Mouse (Mus musculus) kidney, embryonic 16.5 days (tissue): ENCODE results near the gene Abhd17c. TPM values are rescaled to one million over a fixed set of nuclear protein-coding genes. Genes with fewer than 3 reads are reported as not detected.

Experiments
- ATAC-seq: fragments of 200-750 bp; cut with Nextera tagmentation; 2 replicates; pipeline ENCODE4 v1.8.0; 2017; ENCODE audit warnings: moderate TSS enrichment; ENCODE audit not compliant: low FRiP score, low TSS enrichment
- H3K27ac ChIP-seq: fragments of 300-500 bp; sonication (generic); 2 replicates; pipeline ENCODE4 v1.5.1; 2014; ENCODE audit warnings: low read length
- H3K27me3 ChIP-seq: fragments of 300-500 bp; sonication (generic); 2 replicates; pipeline ENCODE4 v1.6.1; 2014; ENCODE audit warnings: low read length, control low read depth, mixed read lengths; ENCODE audit not compliant: insufficient read depth
- H3K36me3 ChIP-seq: fragments of 300-500 bp; sonication (generic); 2 replicates; pipeline ENCODE4 v1.6.1; 2014; ENCODE audit warnings: low read length, control low read depth, mixed read lengths; ENCODE audit not compliant: insufficient read depth
- H3K4me1 ChIP-seq: fragments of 300-500 bp; sonication (generic); 2 replicates; pipeline ENCODE4 v1.6.1; 2014; ENCODE audit warnings: low read length, control low read depth, mixed read lengths; ENCODE audit not compliant: insufficient read depth
- H3K4me2 ChIP-seq: fragments of 300-500 bp; sonication (generic); replicated peaks from 2 replicates; pipeline ENCODE4 v1.6.1; 2014; ENCODE audit warnings: low read depth, low read length
- H3K4me3 ChIP-seq: fragments of 300-500 bp; sonication (generic); 2 replicates; pipeline ENCODE4 v1.5.1; 2014; ENCODE audit warnings: mild to moderate bottlenecking, low read length
- H3K9ac ChIP-seq: fragments of 300-500 bp; sonication (generic); replicated peaks from 2 replicates; pipeline ENCODE4 v1.6.1; 2014; ENCODE audit warnings: low read length
- H3K9me3 ChIP-seq: fragments of 300-500 bp; sonication (generic); 2 replicates; pipeline ENCODE4 v1.6.1; 2016; ENCODE audit warnings: low read length, control low read depth
- WGBS: fragments of 180-500 bp; shearing (Covaris S2); extraction: QIAGEN DNeasy Blood & Tissue Kit; methylation state at CpG from one replicate; pipeline ENCODE4 v1.1.7; 2014; 5-methylcytosine and 5-hydroxymethylcytosine counted together
- polyA plus RNA-seq: library from polyadenylated mRNA; unstranded; fragments of >200 nt; fragmentation: Nextera tagmentation; extraction: Ambion mirVana; gene quantifications from 2 replicates; pipeline ENCODE4 v1.2.1, GENCODE M21; 2015

The Abhd17c gene
- polyA plus RNA-seq, 1 experiment from 2014 or later: 13.7 TPM

- no peaks in the 10 kb centered on the region for H3K27me3 ChIP-seq
- H3K9me3 ChIP-seq: no peaks in the 10 kb centered on the region
- H3K9ac ChIP-seq: peak overlapping the region; percentile 19; the same call in 1 of the 2 replicates
- 0 out of 2 replicates have a peak overlapping the region, but pooled peaks have one; percentile 6 for H3K4me2 ChIP-seq
- peaks cover 62% of the 10 kb centered on the region for H3K4me1 ChIP-seq
- no peaks in the 10 kb centered on the region for H3K36me3 ChIP-seq
- H3K4me3 ChIP-seq: no peak overlapping the region
- no peak for ATAC-seq
- H3K27ac ChIP-seq: 0 out of 2 replicates have a peak overlapping the region, but pooled peaks have one; percentile 26
- 38% methylated on average over 7 of the region's 7 CpGs for WGBS
Measured at GRCm38 (mm10) chr7:84142736-84143473, 8.8 kb downstream of the Abhd17c start.

GRCm38 (mm10) chr7:84142196-84142595 is 9.5 kb downstream of the Abhd17c start:
- H3K9me3 ChIP-seq: no peaks in the 10 kb centered on the region
- no peaks in the 10 kb centered on the region for H3K27me3 ChIP-seq
- H3K4me3 ChIP-seq: no peak overlapping the region
- ATAC-seq: no peak
- no peak overlapping the region for H3K9ac ChIP-seq
- peaks cover 55% of the 10 kb centered on the region for H3K4me1 ChIP-seq
- H3K27ac ChIP-seq: peak overlapping the region; percentile 36; the same call in 1 of the 2 replicates
- H3K4me2 ChIP-seq: no peak overlapping the region
- no peaks in the 10 kb centered on the region for H3K36me3 ChIP-seq
- 87% methylated on average over 4 of the region's 4 CpGs for WGBS

- no peak overlapping the region for H3K27ac ChIP-seq
- H3K4me3 ChIP-seq: no peak overlapping the region
- no peak overlapping the region for H3K9ac ChIP-seq
- 69% methylated on average over 4 of the region's 4 CpGs for WGBS
- H3K36me3 ChIP-seq: no peaks in the 10 kb centered on the region
- no peaks in the 10 kb centered on the region for H3K27me3 ChIP-seq
- no peaks in the 10 kb centered on the region for H3K9me3 ChIP-seq
- H3K4me2 ChIP-seq: no peak overlapping the region
- no peak for ATAC-seq
- peaks cover 49% of the 10 kb centered on the region for H3K4me1 ChIP-seq
Measured at GRCm38 (mm10) chr7:84139566-84139965, 12.1 kb downstream of the Abhd17c start.

- no peaks in the 10 kb centered on the region for H3K36me3 ChIP-seq
- WGBS: 75% methylated on average over 4 of the region's 4 CpGs
- no peak overlapping the region for H3K4me2 ChIP-seq
- H3K4me1 ChIP-seq: peaks cover 42% of the 10 kb centered on the region
- H3K4me3 ChIP-seq: no peak overlapping the region
- no peaks in the 10 kb centered on the region for H3K9me3 ChIP-seq
- no peak overlapping the region for H3K9ac ChIP-seq
- no peak overlapping the region for H3K27ac ChIP-seq
- no peak for ATAC-seq
- H3K27me3 ChIP-seq: no peaks in the 10 kb centered on the region
Measured at GRCm38 (mm10) chr7:84138731-84139130, 13.0 kb downstream of the Abhd17c start.

- Histone ChIP-seq H3K9ac (no peak overlapping the region), H3K4me2 (no peak overlapping the region), H3K27ac (no peak overlapping the region), H3K4me3 (no peak overlapping the region), H3K36me3 (no peaks in the 10 kb centered on the region), H3K4me1 (peaks cover 38% of the 10 kb centered on the region), H3K27me3 (no peaks in the 10 kb centered on the region), H3K9me3 (no peaks in the 10 kb centered on the region)
- WGBS: 78% methylated on average over 3 of the region's 3 CpGs
- no peak; the same call in 1 of the 2 replicates for ATAC-seq
Measured at GRCm38 (mm10) chr7:84137779-84138178, 13.9 kb downstream of the Abhd17c start.

- Histone ChIP-seq H3K27me3 (no peaks in the 10 kb centered on the region), H3K9ac (no peak overlapping the region), H3K9me3 (no peaks in the 10 kb centered on the region), H3K27ac (peak overlapping the region; percentile 58), H3K4me3 (no peak overlapping the region), H3K36me3 (no peaks in the 10 kb centered on the region), H3K4me2 (peak overlapping the region; percentile 22), H3K4me1 (peaks cover 38% of the 10 kb centered on the region)
- WGBS: 36% methylated on average over 4 of the region's 4 CpGs
- no peak; the same call in 1 of the 2 replicates for ATAC-seq
Measured at GRCm38 (mm10) chr7:84135799-84136700, 15.6 kb downstream of the Abhd17c start.

GRCm38 (mm10) chr7:84132704-84133103 is 19.0 kb downstream of the Abhd17c start:
- peaks cover 56% of the 10 kb centered on the region for H3K4me1 ChIP-seq

GRCm38 (mm10) chr7:84131736-84132135 is 20.0 kb downstream of the Abhd17c start:
- H3K4me1 ChIP-seq: peaks cover 57% of the 10 kb centered on the region
- ATAC-seq: no peak

More at GRCm38 (mm10) chr7:84132704-84133103, 19.0 kb downstream of the Abhd17c start:
- no peak for ATAC-seq
- no peak overlapping the region for H3K9ac ChIP-seq
- no peak overlapping the region for H3K4me2 ChIP-seq
- H3K27me3 ChIP-seq: no peaks in the 10 kb centered on the region
- WGBS: 53% methylated on average over 1 of the region's 1 CpGs
- H3K36me3 ChIP-seq: no peaks in the 10 kb centered on the region
- H3K9me3 ChIP-seq: no peaks in the 10 kb centered on the region
- H3K27ac ChIP-seq: no peak overlapping the region
- no peak overlapping the region for H3K4me3 ChIP-seq

GRCm38 (mm10) chr7:84128661-84129060 is 23.0 kb downstream of the Abhd17c start:
- 54% methylated on average over 8 of the region's 8 CpGs for WGBS
- H3K9ac ChIP-seq: no peak overlapping the region
- H3K36me3 ChIP-seq: 0 out of 2 replicates have a peak, but pooled peaks cover 3% of the 10 kb centered on the region
- no peak overlapping the region for H3K4me3 ChIP-seq
- H3K27me3 ChIP-seq: no peaks in the 10 kb centered on the region
- peaks cover 47% of the 10 kb centered on the region for H3K4me1 ChIP-seq
- H3K4me2 ChIP-seq: no peak overlapping the region
- H3K27ac ChIP-seq: peak overlapping the region; percentile 57
- H3K9me3 ChIP-seq: no peaks in the 10 kb centered on the region
- ATAC-seq: peak; percentile 81; the same call in 1 of the 2 replicates

More at GRCm38 (mm10) chr7:84131736-84132135, 20.0 kb downstream of the Abhd17c start:
- no peak overlapping the region for H3K4me2 ChIP-seq
- peak overlapping the region; percentile 50; the same call in 1 of the 2 replicates for H3K27ac ChIP-seq
- H3K27me3 ChIP-seq: no peaks in the 10 kb centered on the region
- 73% methylated on average over 4 of the region's 4 CpGs for WGBS
- no peak overlapping the region for H3K4me3 ChIP-seq
- H3K9ac ChIP-seq: no peak overlapping the region
- H3K9me3 ChIP-seq: no peaks in the 10 kb centered on the region
- H3K36me3 ChIP-seq: no peaks in the 10 kb centered on the region
